Mouse (Mus musculus) liver, postnatal 0 days (tissue): ENCODE data around the gene Cpd. TPM values are rescaled to one million over a fixed set of nuclear protein-coding genes. Genes with fewer than 3 reads are reported as not detected.

Source experiments
- ATAC-seq: fragments of 200-750 bp; cut with Nextera tagmentation; 2 replicates; pipeline ENCODE4 v1.8.0; 2017; ENCODE audit warnings: mild to moderate bottlenecking, moderate library complexity
- DNase-seq: peaks from one replicate; pipeline ENCODE4 v3.0.0-alpha.2; 2016
- H3K27ac ChIP-seq: fragments of 300-500 bp; sonication (generic); 2 replicates; pipeline ENCODE4 v1.5.1; 2014; ENCODE audit warnings: antibody characterized with exemption, moderate library complexity, mild to moderate bottlenecking, low read depth
- H3K27me3 ChIP-seq: fragments of 300-500 bp; sonication (generic); 2 replicates; pipeline ENCODE4 v1.6.1; 2014; ENCODE audit warnings: low read length, control low read depth, mixed read lengths; ENCODE audit not compliant: insufficient read depth
- H3K36me3 ChIP-seq: fragments of 300-500 bp; sonication (generic); replicated peaks from 2 replicates; pipeline ENCODE4 v1.6.1; 2014; ENCODE audit warnings: mild to moderate bottlenecking, control low read depth, low read length, moderate library complexity, mixed read lengths; ENCODE audit not compliant: insufficient read depth
- H3K4me1 ChIP-seq: fragments of 300-500 bp; sonication (generic); 2 replicates; pipeline ENCODE4 v1.6.1; 2014; ENCODE audit warnings: antibody characterized with exemption, mild to moderate bottlenecking, control low read depth; ENCODE audit not compliant: insufficient read depth
- H3K4me2 ChIP-seq: fragments of 300-500 bp; sonication (generic); 2 replicates; pipeline ENCODE4 v1.6.1; 2014; ENCODE audit warnings: low read depth, mild to moderate bottlenecking, low read length, moderate library complexity, mixed read lengths
- H3K4me3 ChIP-seq: fragments of 300-500 bp; sonication (generic); 2 replicates; pipeline ENCODE4 v1.5.1; 2014; ENCODE audit warnings: low read depth, low read length
- H3K9ac ChIP-seq: fragments of 300-500 bp; sonication (generic); replicated peaks from 2 replicates; pipeline ENCODE4 v1.6.1; 2014; ENCODE audit warnings: mild to moderate bottlenecking, moderate library complexity
- H3K9me3 ChIP-seq: fragments of 300-500 bp; sonication (generic); 2 replicates; pipeline ENCODE4 v1.6.1; 2016; ENCODE audit warnings: mild to moderate bottlenecking, control low read depth, low read length, mixed read lengths
- CTCF ChIP-seq: sonication (generic); IDR thresholded peaks from 2 replicates; pipeline ENCODE4 v1.5.1; 2016; ENCODE audit warnings: antibody characterized with exemption, low read depth
- EP300 ChIP-seq: IDR thresholded peaks from 2 replicates; pipeline ENCODE4 v1.6.1; 2016; ENCODE audit warnings: antibody characterized with exemption, low read depth, mild to moderate bottlenecking
- WGBS: fragments of 180-500 bp; shearing (Covaris S2); extraction: QIAGEN DNeasy Blood & Tissue Kit; methylation state at CpG from one replicate; pipeline ENCODE4 v1.1.7; 2014; ENCODE audit not compliant: insufficient replicate concordance; 5-methylcytosine and 5-hydroxymethylcytosine counted together
- polyA plus RNA-seq: library from polyadenylated mRNA; unstranded; fragments of >200 nt; fragmentation: Nextera tagmentation; extraction: Ambion mirVana; gene quantifications from 2 replicates; pipeline ENCODE4 v1.2.1, GENCODE M21; 2015

The Cpd gene
- polyA plus RNA-seq, 1 experiment from 2014 or later: 3.7 TPM

- TF ChIP-seq CTCF (no peak), EP300 (no peak)
- WGBS: 75% methylated on average over 7 of the region's 7 CpGs
- no peak overlapping the region for H3K4me3 ChIP-seq
- no peak for ATAC-seq
- H3K27me3 ChIP-seq: no peaks in the 10 kb centered on the region
- no peaks in the 10 kb centered on the region for H3K36me3 ChIP-seq
- H3K27ac ChIP-seq: no peak overlapping the region
- no peak overlapping the region for H3K9ac ChIP-seq
- DNase-seq: no peak
- no peaks in the 10 kb centered on the region for H3K9me3 ChIP-seq
- H3K4me2 ChIP-seq: no peak overlapping the region
- peaks cover 20% of the 10 kb centered on the region for H3K4me1 ChIP-seq
Observed at GRCm38 (mm10) chr11:76891171-76891570, 44.4 kb upstream of the Cpd start.

- no peak for DNase-seq
- 23% methylated on average over 10 of the region's 10 CpGs for WGBS
- H3K4me1 ChIP-seq: peaks cover 20% of the 10 kb centered on the region
- no peaks in the 10 kb centered on the region for H3K9me3 ChIP-seq
- TF ChIP-seq CTCF (no peak), EP300 (no peak)
- no peaks in the 10 kb centered on the region for H3K36me3 ChIP-seq
- peak overlapping the region; percentile 29; the same call in 1 of the 2 replicates for H3K4me2 ChIP-seq
- no peak overlapping the region for H3K9ac ChIP-seq
- peak; percentile 57; the same call in 1 of the 2 replicates for ATAC-seq
- no peaks in the 10 kb centered on the region for H3K27me3 ChIP-seq
- H3K27ac ChIP-seq: peak overlapping the region; percentile 56
- H3K4me3 ChIP-seq: no peak overlapping the region
Observed at GRCm38 (mm10) chr11:76889339-76890164, 42.7 kb upstream of the Cpd start.

- DNase-seq: peak; percentile 15
- TF ChIP-seq EP300 (no peak), CTCF (no peak)
- H3K4me3 ChIP-seq: no peak overlapping the region
- no peak overlapping the region for H3K9ac ChIP-seq
- peak overlapping the region; percentile 74 for H3K27ac ChIP-seq
- 0 out of 2 replicates have a peak, but pooled peaks cover 2% of the 10 kb centered on the region for H3K4me1 ChIP-seq
- no peak overlapping the region for H3K4me2 ChIP-seq
- ATAC-seq: peak; percentile 45
- H3K36me3 ChIP-seq: no peaks in the 10 kb centered on the region
- no peaks in the 10 kb centered on the region for H3K27me3 ChIP-seq
- no peaks in the 10 kb centered on the region for H3K9me3 ChIP-seq
- 36% methylated on average over 5 of the region's 5 CpGs for WGBS
Observed at GRCm38 (mm10) chr11:76884451-76884850, 37.6 kb upstream of the Cpd start.

GRCm38 (mm10) chr11:76879816-76880215, 33.0 kb upstream of the Cpd start:
- DNase-seq (no peak), ATAC-seq (no peak; the same call in 1 of the 2 replicates)
- no peaks in the 10 kb centered on the region for H3K27me3 ChIP-seq
- no peaks in the 10 kb centered on the region for H3K9me3 ChIP-seq
- H3K4me1 ChIP-seq: peaks cover 4% of the 10 kb centered on the region; the same call in 1 of the 2 replicates
- H3K4me3 ChIP-seq: no peak overlapping the region
- 59% methylated on average over 5 of the region's 5 CpGs for WGBS
- no peak overlapping the region for H3K9ac ChIP-seq
- no peak overlapping the region for H3K4me2 ChIP-seq
- no peaks in the 10 kb centered on the region for H3K36me3 ChIP-seq
- TF ChIP-seq CTCF (no peak), EP300 (no peak)
- H3K27ac ChIP-seq: peak overlapping the region; percentile 48; the same call in 1 of the 2 replicates

GRCm38 (mm10) chr11:76874766-76875165, 27.9 kb upstream of the Cpd start:
- TF ChIP-seq EP300: no peak
- no peak for TF ChIP-seq CTCF
- no peak overlapping the region for H3K4me3 ChIP-seq
- no peaks in the 10 kb centered on the region for H3K36me3 ChIP-seq
- no peak overlapping the region for H3K4me2 ChIP-seq
- no peaks in the 10 kb centered on the region for H3K9me3 ChIP-seq
- no peak overlapping the region for H3K9ac ChIP-seq
- H3K27me3 ChIP-seq: no peaks in the 10 kb centered on the region
- ATAC-seq (no peak), DNase-seq (no peak)
- WGBS: 42% methylated on average over 6 of the region's 6 CpGs
- H3K27ac ChIP-seq: no peak overlapping the region
- H3K4me1 ChIP-seq: peaks cover 5% of the 10 kb centered on the region; the same call in 1 of the 2 replicates

GRCm38 (mm10) chr11:76873865-76874264, 27.0 kb upstream of the Cpd start:
- ATAC-seq (no peak), DNase-seq (no peak)
- no peaks in the 10 kb centered on the region for H3K27me3 ChIP-seq
- TF ChIP-seq EP300 (no peak), CTCF (no peak)
- H3K27ac ChIP-seq: no peak overlapping the region
- H3K9me3 ChIP-seq: no peaks in the 10 kb centered on the region
- peaks cover 5% of the 10 kb centered on the region; the same call in 1 of the 2 replicates for H3K4me1 ChIP-seq
- 88% methylated on average over 5 of the region's 5 CpGs for WGBS
- H3K4me3 ChIP-seq: no peak overlapping the region
- no peaks in the 10 kb centered on the region for H3K36me3 ChIP-seq
- H3K4me2 ChIP-seq: no peak overlapping the region
- H3K9ac ChIP-seq: no peak overlapping the region
